Mouse (Mus musculus) heart, embryonic 13.5 days (tissue): ENCODE measurements around the gene Adra1d. TPM values are rescaled to one million over a fixed set of nuclear protein-coding genes. Genes with fewer than 3 reads are reported as not detected.

Experiments used
- ATAC-seq: fragments of 200-750 bp; cut with Nextera tagmentation; 2 replicates; pipeline ENCODE4 v1.8.0; 2017; ENCODE audit warnings: moderate TSS enrichment; ENCODE audit not compliant: insufficient number of reproducible peaks, low FRiP score, low TSS enrichment; ENCODE audit errors: extremely low read depth
- H3K27ac ChIP-seq: fragments of 300-500 bp; sonication (generic); replicated peaks from 2 replicates; pipeline ENCODE4 v1.5.1; 2015; ENCODE audit warnings: moderate library complexity, mild to moderate bottlenecking, inconsistent platforms
- H3K27me3 ChIP-seq: fragments of 300-500 bp; sonication (generic); replicated peaks from 2 replicates; pipeline ENCODE4 v1.6.1; 2015; ENCODE audit warnings: mild to moderate bottlenecking, inconsistent platforms
- H3K36me3 ChIP-seq: fragments of 300-500 bp; sonication (generic); 2 replicates; pipeline ENCODE4 v1.6.1; 2015; ENCODE audit warnings: mild to moderate bottlenecking, inconsistent platforms
- H3K4me1 ChIP-seq: fragments of 300-500 bp; sonication (generic); 2 replicates; pipeline ENCODE4 v1.6.1; 2015; ENCODE audit warnings: inconsistent platforms
- H3K4me2 ChIP-seq: fragments of 300-500 bp; sonication (generic); 2 replicates; pipeline ENCODE4 v1.6.1; 2015; ENCODE audit warnings: inconsistent platforms, mild to moderate bottlenecking, moderate library complexity
- H3K4me3 ChIP-seq: fragments of 300-500 bp; sonication (generic); 2 replicates; pipeline ENCODE4 v1.5.1; 2015; ENCODE audit warnings: moderate library complexity, mild to moderate bottlenecking, inconsistent platforms
- H3K9ac ChIP-seq: fragments of 300-500 bp; sonication (generic); 2 replicates; pipeline ENCODE4 v1.6.1; 2015; ENCODE audit warnings: inconsistent platforms, mild to moderate bottlenecking, moderate library complexity
- H3K9me3 ChIP-seq: fragments of 300-500 bp; sonication (generic); 2 replicates; pipeline ENCODE4 v1.6.1; 2016; ENCODE audit warnings: inconsistent platforms
- WGBS: fragments of 180-500 bp; shearing (Covaris S2); methylation state at CpG from one replicate; pipeline ENCODE4 v1.1.7; 2015; ENCODE audit warnings: mixed read lengths; 5-methylcytosine and 5-hydroxymethylcytosine counted together
- polyA plus RNA-seq: library from polyadenylated mRNA; unstranded; fragments of >200 nt; fragmentation: Nextera tagmentation; extraction: Ambion mirVana; gene quantifications from 2 replicates; pipeline ENCODE4 v1.2.1, GENCODE M21; 2015

Gene Adra1d
- polyA plus RNA-seq = 0.24 and 0.47 TPM in 2 replicates

DNA sequence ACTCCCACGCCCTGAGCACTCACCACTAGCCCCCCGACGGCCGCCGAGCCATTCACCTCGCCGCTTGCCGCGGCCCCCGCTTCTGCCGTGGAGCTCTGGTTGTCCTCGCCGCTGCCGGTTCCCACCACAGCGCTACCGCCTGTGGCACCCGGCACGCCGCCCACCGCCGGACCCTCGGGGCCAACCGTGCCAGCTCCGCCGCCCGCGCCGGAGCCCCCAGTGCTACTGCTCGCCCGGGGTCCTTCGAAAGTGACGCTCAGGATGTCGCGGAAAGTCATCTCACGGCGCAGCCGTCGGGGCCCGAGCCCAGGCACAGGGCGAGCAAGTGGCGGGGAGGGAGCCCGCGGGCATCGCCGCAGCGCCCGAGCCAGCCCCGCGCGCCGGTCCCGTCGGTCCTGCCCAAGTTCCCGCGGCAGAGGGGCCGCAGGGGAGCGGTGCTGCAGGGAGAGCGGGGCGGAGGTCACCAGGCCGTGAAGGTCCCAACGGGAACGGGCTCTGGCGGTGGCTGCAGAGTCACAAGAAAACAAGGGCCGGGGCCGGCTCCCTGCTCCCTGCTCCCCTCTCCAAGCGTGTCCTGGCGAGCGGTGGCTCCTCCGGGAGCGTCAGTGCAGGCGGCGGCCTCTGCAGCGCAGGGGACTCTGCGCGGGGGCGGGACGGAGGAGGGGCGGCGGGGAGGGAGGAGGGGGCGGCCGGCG is at the start of gene Adra1d:
Gene Adra1d (minus strand): TSS at position 393 of the 695 bp plus-strand sequence.
- Histone ChIP-seq H3K9me3 (no peaks in the 10 kb centered on the region), H3K4me1 (peaks cover 19% of the 10 kb centered on the region), H3K36me3 (no peaks in the 10 kb centered on the region), H3K27ac (no peak within 1 kb of the TSS), H3K27me3 (peaks cover 90% of the 10 kb centered on the region), H3K4me3 (peak within 1 kb of the TSS; percentile 66), H3K4me2 (peak within 1 kb of the TSS; percentile 89), H3K9ac (peak within 1 kb of the TSS; percentile 80)
- WGBS = under 1% methylated on average over 70 of the region's 82 CpGs
- ATAC-seq = peak; percentile 22; the same call in 1 of the 2 replicates

GRCm38 (mm10) chr2:131601881-131602280 is 39.8 kb upstream of the Adra1d start:
- Histone ChIP-seq H3K4me1 (peaks cover 8% of the 10 kb centered on the region), H3K27ac (no peak overlapping the region), H3K36me3 (no peaks in the 10 kb centered on the region), H3K27me3 (no peaks in the 10 kb centered on the region), H3K4me2 (no peak overlapping the region), H3K4me3 (no peak overlapping the region), H3K9ac (no peak overlapping the region), H3K9me3 (no peaks in the 10 kb centered on the region)
- 19% methylated on average over 2 of the region's 2 CpGs for WGBS
- no peak for ATAC-seq

DNA sequence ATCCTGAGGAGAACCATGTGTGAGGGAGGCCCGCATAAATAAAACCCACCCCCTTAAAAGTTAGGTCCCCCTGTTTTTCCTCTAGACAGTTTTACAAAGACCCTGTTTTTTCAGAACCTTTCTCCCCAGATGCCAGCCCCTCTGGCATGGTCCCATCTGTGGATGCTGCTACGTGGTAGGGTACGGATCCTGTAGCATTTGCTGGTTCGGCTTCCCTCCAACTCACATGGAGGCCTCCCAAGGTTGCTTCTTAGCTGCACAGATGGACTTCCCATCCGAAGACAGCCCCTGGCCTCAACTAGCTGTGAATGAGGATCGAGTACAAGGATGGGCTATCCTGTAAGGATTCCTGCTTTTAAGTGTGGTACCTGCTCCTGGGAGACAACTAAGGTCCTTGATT is 32.8 kb upstream of the Adra1d start:
- Histone ChIP-seq H3K4me2 (no peak overlapping the region), H3K4me1 (no peaks in the 10 kb centered on the region), H3K27ac (no peak overlapping the region), H3K27me3 (no peaks in the 10 kb centered on the region), H3K36me3 (no peaks in the 10 kb centered on the region), H3K4me3 (no peak overlapping the region), H3K9ac (no peak overlapping the region), H3K9me3 (no peaks in the 10 kb centered on the region)
- ATAC-seq = no peak
- WGBS = 79% methylated on average over 6 of the region's 6 CpGs

DNA sequence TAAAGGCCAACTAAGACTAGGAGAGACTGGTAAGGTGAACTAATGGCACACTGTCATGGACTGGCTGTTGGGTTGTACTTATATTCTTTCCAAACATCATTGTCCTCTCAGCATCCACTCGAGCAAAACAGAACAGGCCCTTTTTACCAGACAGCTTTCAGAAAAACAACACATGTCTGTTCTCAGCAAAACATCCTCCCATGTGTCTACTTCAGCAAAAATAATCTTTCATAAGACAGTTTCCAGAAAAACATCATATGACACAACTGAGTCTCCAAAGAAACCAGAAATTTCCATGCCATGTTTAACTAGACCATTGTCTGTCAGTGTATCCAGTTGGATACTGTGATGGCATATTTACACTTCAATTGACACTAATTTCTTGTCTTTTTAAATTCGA is 25.4 kb upstream of the Adra1d start:
- no peak for ATAC-seq
- no peaks in the 10 kb centered on the region for H3K27me3 ChIP-seq
- no peak overlapping the region for H3K4me2 ChIP-seq
- no peak overlapping the region for H3K9ac ChIP-seq
- no peak overlapping the region for H3K27ac ChIP-seq
- H3K4me3 ChIP-seq = no peak overlapping the region
- H3K4me1 ChIP-seq = no peaks in the 10 kb centered on the region
- H3K36me3 ChIP-seq = no peaks in the 10 kb centered on the region
- 0 out of 2 replicates have a peak, but pooled peaks cover 3% of the 10 kb centered on the region for H3K9me3 ChIP-seq
- 71% methylated on average over 2 of the region's 2 CpGs for WGBS

GRCm38 (mm10) chr2:131581506-131581905 is 19.4 kb upstream of the Adra1d start:
- no peaks in the 10 kb centered on the region for H3K27me3 ChIP-seq
- no peak overlapping the region for H3K27ac ChIP-seq
- 0 out of 2 replicates have a peak, but pooled peaks cover 3% of the 10 kb centered on the region for H3K9me3 ChIP-seq
- H3K4me1 ChIP-seq = no peaks in the 10 kb centered on the region
- ATAC-seq = no peak
- H3K9ac ChIP-seq = no peak overlapping the region
- no peak overlapping the region for H3K4me3 ChIP-seq
- no peak overlapping the region for H3K4me2 ChIP-seq
- 72% methylated on average over 2 of the region's 2 CpGs for WGBS
- H3K36me3 ChIP-seq = no peaks in the 10 kb centered on the region

DNA sequence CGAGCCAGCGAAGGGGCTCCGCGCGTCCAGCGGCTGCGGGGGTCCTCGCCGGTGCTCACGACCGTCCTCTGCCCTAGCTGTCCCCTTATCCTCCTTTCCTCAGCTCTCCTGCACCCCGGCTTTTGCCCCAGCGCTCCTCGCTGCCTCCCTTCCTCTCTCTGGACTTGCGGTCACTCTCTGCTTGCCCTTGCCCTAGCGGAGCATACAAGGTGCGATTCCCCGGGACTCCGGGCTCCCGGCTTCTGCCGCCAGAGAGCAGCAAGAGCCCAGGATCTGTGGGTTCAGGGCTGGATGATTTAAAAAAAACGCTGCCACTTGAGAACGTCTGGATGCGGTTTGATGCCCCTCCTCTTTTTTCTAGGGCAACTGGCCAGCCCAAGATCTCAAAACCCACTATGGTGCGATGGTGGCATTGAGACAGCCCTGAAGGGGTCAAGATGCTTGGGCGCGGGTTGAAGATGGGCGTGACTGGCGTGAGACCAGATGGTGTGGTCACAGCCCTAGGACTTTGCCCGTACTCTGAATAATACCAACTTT is 571 bp upstream of the Adra1d start:
- peak; percentile 28 for ATAC-seq
- H3K27ac ChIP-seq = no peak overlapping the region
- peaks cover 19% of the 10 kb centered on the region for H3K4me1 ChIP-seq
- H3K9ac ChIP-seq = peak overlapping the region; percentile 80
- H3K36me3 ChIP-seq = no peaks in the 10 kb centered on the region
- H3K27me3 ChIP-seq = peaks cover 90% of the 10 kb centered on the region
- 2% methylated on average over 30 of the region's 30 CpGs for WGBS
- H3K4me3 ChIP-seq = peak overlapping the region; percentile 66
- peak overlapping the region; percentile 89 for H3K4me2 ChIP-seq
- H3K9me3 ChIP-seq = no peaks in the 10 kb centered on the region

DNA sequence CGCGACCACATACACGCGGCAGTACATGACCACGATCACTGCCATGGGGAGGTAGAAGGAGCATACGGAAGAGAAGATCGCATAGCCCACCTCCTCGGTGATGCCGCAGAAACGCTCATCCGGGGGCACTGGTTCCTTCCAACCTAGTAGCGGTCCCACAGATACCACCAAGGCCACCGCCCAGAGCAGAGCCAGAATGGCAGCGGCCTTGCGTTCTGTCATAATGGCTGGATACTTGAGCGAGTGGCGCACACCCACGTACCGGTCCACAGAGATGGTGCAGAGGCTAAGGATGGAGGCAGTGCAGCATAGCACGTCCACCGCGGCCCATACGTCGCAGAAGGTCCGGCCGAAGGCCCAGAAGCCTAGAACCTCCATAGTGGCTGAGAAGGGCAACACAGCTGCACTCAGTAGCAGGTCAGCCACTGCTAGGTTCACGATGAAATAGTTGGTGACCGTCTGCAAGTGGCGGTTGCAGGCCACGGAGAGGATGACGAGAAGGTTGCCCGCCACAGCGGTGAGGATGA is 676 bp downstream of the Adra1d start:
- H3K27me3 ChIP-seq = peaks cover 96% of the 10 kb centered on the region

DNA sequence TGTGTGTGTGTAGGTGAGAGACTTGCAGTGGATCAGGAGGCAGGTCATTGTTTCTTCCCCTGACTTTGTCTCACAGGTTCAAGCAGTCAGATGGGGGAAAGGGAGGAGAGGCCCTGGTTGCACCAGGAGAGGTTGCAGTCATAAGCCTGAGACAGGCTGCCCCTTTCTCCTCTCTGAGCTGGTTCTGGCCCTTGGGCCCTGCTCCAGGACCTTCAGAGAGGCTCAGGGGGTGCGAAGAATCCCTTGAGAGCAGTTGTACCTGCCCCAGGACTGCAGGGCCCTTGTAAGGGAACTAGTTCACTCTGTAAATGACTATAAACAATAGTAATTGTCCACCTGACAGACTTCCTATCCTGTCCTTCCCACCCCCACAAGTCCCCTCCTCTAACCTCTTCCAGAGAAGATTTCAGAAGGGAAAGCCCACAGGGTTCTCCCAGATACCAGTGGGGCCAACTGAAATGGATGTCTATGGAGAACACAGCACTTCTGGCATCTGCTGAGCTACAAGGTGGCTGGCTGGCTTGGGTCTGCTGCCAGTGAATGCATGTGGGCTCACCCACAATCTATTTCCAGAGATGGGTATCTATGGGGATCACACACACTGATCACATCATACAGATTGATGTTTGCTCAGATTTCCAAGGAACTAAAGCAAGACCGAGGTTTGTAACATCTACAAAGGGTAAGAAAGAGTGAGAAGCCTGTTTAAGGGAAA is 1.7 kb downstream of the Adra1d start:
- no peak overlapping the region for H3K27ac ChIP-seq
- peak overlapping the region; percentile 89 for H3K4me2 ChIP-seq
- no peaks in the 10 kb centered on the region for H3K9me3 ChIP-seq
- no peaks in the 10 kb centered on the region for H3K36me3 ChIP-seq
- peaks cover 19% of the 10 kb centered on the region for H3K4me1 ChIP-seq
- ATAC-seq = no peak
- H3K4me3 ChIP-seq = peak overlapping the region; percentile 66; the same call in 1 of the 2 replicates
- H3K9ac ChIP-seq = no peak overlapping the region
- WGBS = 53% methylated on average over 2 of the region's 2 CpGs
- peaks cover 97% of the 10 kb centered on the region for H3K27me3 ChIP-seq

More for the DNA sequence above, 676 bp downstream of the Adra1d start:
- WGBS = 4% methylated on average over 33 of the region's 33 CpGs
- ATAC-seq = no peak
- Histone ChIP-seq H3K36me3 (no peaks in the 10 kb centered on the region), H3K4me3 (peak overlapping the region; percentile 66), H3K9me3 (no peaks in the 10 kb centered on the region), H3K27ac (no peak overlapping the region), H3K4me2 (peak overlapping the region; percentile 89), H3K4me1 (peaks cover 19% of the 10 kb centered on the region), H3K9ac (peak overlapping the region; percentile 80)

DNA sequence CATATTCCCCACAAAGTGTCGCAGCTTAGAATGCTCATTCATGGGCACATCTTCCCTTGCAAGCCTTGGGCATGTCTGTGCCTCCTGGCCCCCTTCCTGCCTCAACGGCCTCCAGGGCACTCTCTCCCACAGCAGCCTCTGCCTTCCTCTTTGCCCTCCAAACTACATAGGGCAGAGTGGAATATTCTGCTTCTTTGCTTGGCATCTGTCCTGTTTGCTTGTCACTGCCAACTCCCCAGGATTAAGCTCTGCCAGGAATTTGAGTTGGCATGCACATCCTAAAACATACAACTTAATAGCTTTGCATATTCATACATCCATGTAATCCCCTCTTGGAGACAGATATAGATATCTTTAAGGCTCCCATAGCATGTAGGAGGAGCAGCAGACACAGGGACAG is 4.2 kb downstream of the Adra1d start:
- H3K27me3 ChIP-seq = peaks cover 98% of the 10 kb centered on the region

DNA sequence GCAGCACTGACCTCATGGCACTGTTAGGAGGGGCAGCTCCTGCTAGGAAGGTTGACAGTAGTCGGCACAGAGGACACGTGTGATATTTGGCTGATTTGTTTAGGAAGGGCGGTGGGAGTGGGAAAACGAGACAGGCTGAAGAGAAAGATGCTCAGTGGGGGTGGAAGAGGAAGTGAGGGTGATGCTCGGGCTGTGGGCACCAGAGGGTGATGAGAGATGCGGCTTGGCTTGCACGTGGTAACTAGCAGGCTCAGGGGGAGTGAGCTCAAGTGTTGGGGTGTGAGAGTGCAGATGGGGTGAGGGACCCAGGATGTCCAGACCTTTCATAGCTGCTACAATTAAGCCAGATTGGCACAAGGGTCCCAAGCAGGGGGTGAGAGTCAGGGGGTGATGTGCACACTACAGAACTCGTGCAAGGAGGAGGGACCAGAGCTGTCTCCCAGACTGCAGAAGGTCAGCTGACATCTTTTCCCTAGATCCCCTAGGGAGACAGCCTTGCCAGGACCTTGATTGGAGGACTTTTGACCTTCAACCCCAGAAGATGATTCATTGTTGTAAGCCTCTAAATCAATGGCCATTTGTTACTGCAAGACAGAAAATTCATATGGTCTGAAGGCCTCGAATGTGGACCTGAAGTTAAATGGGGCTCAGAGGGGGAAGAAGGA is 9.2 kb downstream of the Adra1d start:
- Histone ChIP-seq H3K4me3 (no peak overlapping the region), H3K27ac (no peak overlapping the region), H3K4me2 (no peak overlapping the region), H3K9me3 (no peaks in the 10 kb centered on the region), H3K9ac (no peak overlapping the region), H3K4me1 (no peaks in the 10 kb centered on the region), H3K27me3 (peaks cover 96% of the 10 kb centered on the region), H3K36me3 (no peaks in the 10 kb centered on the region)
- no peak for ATAC-seq
- 26% methylated on average over 9 of the region's 9 CpGs for WGBS

More for the DNA sequence above, 4.2 kb downstream of the Adra1d start:
- Histone ChIP-seq H3K4me1 (peaks cover 19% of the 10 kb centered on the region), H3K36me3 (no peaks in the 10 kb centered on the region), H3K9me3 (no peaks in the 10 kb centered on the region), H3K27ac (no peak overlapping the region), H3K9ac (no peak overlapping the region), H3K4me2 (no peak overlapping the region), H3K4me3 (no peak overlapping the region)
- 71% methylated on average over 2 of the region's 2 CpGs for WGBS
- ATAC-seq = no peak
